Mouse (Mus musculus): ENCODE measurements at regions not wholly inside any gene's neighbourhood (a gene's known extent, or its start where the extent isn't known, plus 50 kb on each side); places are given as distances from the start of the nearest gene placed in this dataset.

DNA sequence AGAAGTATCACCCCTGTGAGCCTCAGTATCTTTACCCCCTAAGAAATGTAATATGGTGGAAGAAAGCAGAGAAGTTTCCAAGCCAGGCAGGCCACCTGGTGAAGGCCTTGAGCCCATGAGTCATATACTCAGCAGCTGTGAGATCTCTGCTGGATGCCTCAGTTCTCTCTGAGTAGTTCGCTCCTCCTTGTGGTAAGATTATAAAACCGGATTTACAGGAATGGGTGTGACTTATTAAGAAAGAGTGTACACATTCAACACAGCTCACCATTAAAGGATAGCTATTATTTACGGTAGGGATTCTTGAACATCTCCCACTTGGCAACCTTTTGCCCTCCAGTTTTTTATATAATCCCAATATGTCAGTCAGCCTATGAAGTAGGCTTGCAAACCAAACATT, 165.2 kb upstream of the Chl1 start:
- no peak for ATAC-seq (replicated peaks; ENCODE audit: low FRiP score)

DNA sequence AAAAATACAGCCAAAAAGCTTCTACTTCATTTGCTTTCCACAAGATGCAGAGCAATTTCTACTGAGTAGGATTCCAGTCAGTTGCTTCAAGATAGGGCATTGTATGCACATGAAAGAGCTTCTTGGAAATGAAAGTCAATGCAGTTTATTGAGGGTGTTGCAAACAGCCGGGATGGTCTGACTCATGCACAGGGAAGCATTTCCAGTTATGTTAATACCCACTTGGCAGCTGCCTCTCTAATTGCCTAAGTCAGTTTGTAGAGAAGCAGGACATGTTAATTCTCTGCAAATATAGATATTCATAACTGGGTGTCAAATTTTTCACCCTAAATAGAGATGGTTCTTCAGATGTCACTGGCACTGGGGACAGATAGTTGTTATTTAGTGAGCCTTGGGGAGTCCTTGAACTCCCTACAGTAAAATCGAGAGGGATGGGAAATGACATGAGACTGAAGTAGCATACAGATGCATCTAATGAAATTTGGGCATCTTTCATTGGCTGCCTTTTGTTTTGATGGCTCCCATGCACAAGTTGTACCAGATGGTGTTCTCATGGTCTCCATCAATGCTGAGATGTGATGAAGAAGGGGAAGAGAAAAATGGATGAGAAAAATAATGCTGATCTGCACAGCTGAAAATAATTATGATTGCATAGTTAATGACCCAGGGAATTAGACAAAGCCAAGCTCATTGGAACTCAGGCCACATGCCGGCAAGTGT, 157.8 kb upstream of the Chl1 start:
- ATAC-seq (replicated peaks; ENCODE audit: low FRiP score) (no peak), DNase-seq (ENCODE audit: low spot score) (no peak)
- Histone ChIP-seq H3K4me2 (no peak overlapping the region), H3K9me3 (ENCODE audit: control insufficient read depth, low read length) (no peaks in the 10 kb centered on the region), H3K36me3 (ENCODE audit: control insufficient read depth, insufficient read depth, low read length) (no peaks in the 10 kb centered on the region), H3K9ac (ENCODE audit: low read depth, low read length) (no peak overlapping the region), H3K27me3 (replicated peaks; ENCODE audit: control insufficient read depth, insufficient read depth, low read length) (no peaks in the 10 kb centered on the region), H3K4me3 (ENCODE audit: low read depth, low read length) (no peak overlapping the region), H3K4me1 (replicated peaks; ENCODE audit: control insufficient read depth, insufficient read depth, low read length) (no peaks in the 10 kb centered on the region), H3K27ac (ENCODE audit: low read depth, low read length) (no peak overlapping the region)
- 76% methylated on average over 3 of the region's 3 CpGs for WGBS

More for the DNA sequence above, 165.2 kb upstream of the Chl1 start:
- Histone ChIP-seq H3K4me3 (ENCODE audit: low read depth, low read length) (no peak overlapping the region), H3K4me2 (no peak overlapping the region), H3K9ac (ENCODE audit: low read depth, low read length) (no peak overlapping the region), H3K9me3 (ENCODE audit: control insufficient read depth, low read length) (no peaks in the 10 kb centered on the region), H3K36me3 (ENCODE audit: control insufficient read depth, insufficient read depth, low read length) (no peaks in the 10 kb centered on the region), H3K27me3 (replicated peaks; ENCODE audit: control insufficient read depth, insufficient read depth, low read length) (no peaks in the 10 kb centered on the region), H3K27ac (ENCODE audit: low read depth, low read length) (no peak overlapping the region), H3K4me1 (replicated peaks; ENCODE audit: control insufficient read depth, insufficient read depth, low read length) (no peaks in the 10 kb centered on the region)
- DNase-seq (ENCODE audit: low spot score): no peak
- 77% methylated on average over 3 of the region's 3 CpGs for whole genome bisulfite sequencing

DNA sequence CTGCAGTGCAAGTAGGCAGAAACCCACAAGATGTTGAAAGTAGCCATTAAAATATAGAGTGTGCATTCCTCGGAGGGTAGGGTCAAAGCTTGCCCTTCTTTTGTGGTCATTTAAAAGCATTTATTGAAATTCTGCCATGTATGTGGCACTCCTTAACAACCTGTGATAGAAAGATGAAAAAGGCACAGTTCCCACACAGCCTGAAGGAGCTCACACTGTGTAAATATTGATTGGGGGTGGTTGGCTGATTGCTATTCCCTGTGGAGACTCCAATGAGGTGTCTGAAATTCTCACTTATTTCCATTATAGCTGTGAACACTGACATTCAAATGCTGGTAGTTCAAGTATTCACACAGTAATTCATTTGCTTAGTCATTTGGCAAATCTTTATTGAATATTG, 157.0 kb upstream of the Chl1 start:
- WGBS: 79% methylated on average over 1 of the region's 1 CpGs
- no peaks in the 10 kb centered on the region for H3K9me3 ChIP-seq (ENCODE audit: control insufficient read depth, low read length)

GRCm38 (mm10) chr6:103366782-103367491, 143.4 kb upstream of the Chl1 start:
- Histone ChIP-seq H3K4me3 (ENCODE audit: low read depth, low read length) (no peak overlapping the region), H3K4me1 (replicated peaks; ENCODE audit: control insufficient read depth, insufficient read depth, low read length) (no peaks in the 10 kb centered on the region), H3K27ac (ENCODE audit: low read depth, low read length) (no peak overlapping the region), H3K9me3 (ENCODE audit: control insufficient read depth, low read length) (no peaks in the 10 kb centered on the region), H3K4me2 (no peak overlapping the region), H3K36me3 (ENCODE audit: control insufficient read depth, insufficient read depth, low read length) (no peaks in the 10 kb centered on the region), H3K27me3 (replicated peaks; ENCODE audit: control insufficient read depth, insufficient read depth, low read length) (no peaks in the 10 kb centered on the region), H3K9ac (ENCODE audit: low read depth, low read length) (no peak overlapping the region)
- ATAC-seq (replicated peaks; ENCODE audit: low FRiP score): no peak
- 78% methylated on average over 2 of the region's 2 CpGs for WGBS
- no peak for DNase-seq (ENCODE audit: low spot score)

More for the DNA sequence above, 157.0 kb upstream of the Chl1 start:
- no peak overlapping the region for H3K4me2 ChIP-seq
- H3K9ac ChIP-seq (ENCODE audit: low read depth, low read length): no peak overlapping the region
- H3K4me1 ChIP-seq (replicated peaks; ENCODE audit: control insufficient read depth, insufficient read depth, low read length): no peaks in the 10 kb centered on the region
- H3K4me3 ChIP-seq (ENCODE audit: low read depth, low read length): no peak overlapping the region
- no peak for ATAC-seq (replicated peaks; ENCODE audit: low FRiP score)
- H3K36me3 ChIP-seq (ENCODE audit: control insufficient read depth, insufficient read depth, low read length): no peaks in the 10 kb centered on the region
- H3K27ac ChIP-seq (ENCODE audit: low read depth, low read length): no peak overlapping the region
- no peaks in the 10 kb centered on the region for H3K27me3 ChIP-seq (replicated peaks; ENCODE audit: control insufficient read depth, insufficient read depth, low read length)
- DNase-seq (ENCODE audit: low spot score): no peak

- H3K4me1 ChIP-seq (replicated peaks; ENCODE audit: control insufficient read depth, insufficient read depth, low read length): no peaks in the 10 kb centered on the region
- H3K9ac ChIP-seq (ENCODE audit: low read depth, low read length): no peak overlapping the region
- DNase-seq (ENCODE audit: low spot score): no peak
- no peak for ATAC-seq (replicated peaks; ENCODE audit: low FRiP score)
- no peaks in the 10 kb centered on the region for H3K36me3 ChIP-seq (ENCODE audit: control insufficient read depth, insufficient read depth, low read length)
- H3K27me3 ChIP-seq (replicated peaks; ENCODE audit: control insufficient read depth, insufficient read depth, low read length): no peaks in the 10 kb centered on the region
- WGBS: 89% methylated on average over 7 of the region's 7 CpGs
- no peak overlapping the region for H3K27ac ChIP-seq (ENCODE audit: low read depth, low read length)
- H3K4me2 ChIP-seq: no peak overlapping the region
- no peak overlapping the region for H3K4me3 ChIP-seq (ENCODE audit: low read depth, low read length)
- no peaks in the 10 kb centered on the region for H3K9me3 ChIP-seq (ENCODE audit: control insufficient read depth, low read length)
Measured at GRCm38 (mm10) chr6:103374956-103375355, 135.4 kb upstream of the Chl1 start.

DNA sequence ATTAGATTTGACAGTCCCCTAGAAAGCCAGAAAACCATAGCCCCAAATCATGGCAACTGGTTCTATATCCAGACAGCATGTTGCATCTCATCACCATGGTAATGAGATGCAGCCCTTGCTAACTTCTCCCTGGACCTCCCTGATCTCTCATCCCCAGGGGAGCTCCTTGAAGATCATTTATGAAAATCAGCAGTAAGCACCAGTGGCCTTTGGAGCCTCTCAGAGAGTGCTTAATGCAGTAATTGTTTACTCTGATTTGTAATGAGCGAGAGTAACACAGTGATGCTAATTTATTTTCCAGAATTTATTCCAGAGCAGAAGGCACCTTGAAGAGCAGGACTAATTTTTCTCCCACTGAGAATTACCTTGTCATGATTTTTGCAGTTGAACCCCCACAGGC, 133.1 kb upstream of the Chl1 start:
- Histone ChIP-seq H3K4me2 (no peak overlapping the region), H3K27me3 (replicated peaks; ENCODE audit: control insufficient read depth, insufficient read depth, low read length) (no peaks in the 10 kb centered on the region), H3K9me3 (ENCODE audit: control insufficient read depth, low read length) (no peaks in the 10 kb centered on the region), H3K4me1 (replicated peaks; ENCODE audit: control insufficient read depth, insufficient read depth, low read length) (no peaks in the 10 kb centered on the region), H3K36me3 (ENCODE audit: control insufficient read depth, insufficient read depth, low read length) (no peaks in the 10 kb centered on the region), H3K4me3 (ENCODE audit: low read depth, low read length) (no peak overlapping the region), H3K9ac (ENCODE audit: low read depth, low read length) (no peak overlapping the region), H3K27ac (ENCODE audit: low read depth, low read length) (no peak overlapping the region)
- no peak for DNase-seq (ENCODE audit: low spot score)
- WGBS: 85% methylated on average over 1 of the region's 1 CpGs
- ATAC-seq (replicated peaks; ENCODE audit: low FRiP score): no peak

GRCm38 (mm10) chr6:103378047-103378446, 132.3 kb upstream of the Chl1 start:
- H3K9me3 ChIP-seq (ENCODE audit: control insufficient read depth, low read length): no peaks in the 10 kb centered on the region
- H3K4me1 ChIP-seq (replicated peaks; ENCODE audit: control insufficient read depth, insufficient read depth, low read length): no peaks in the 10 kb centered on the region
- ATAC-seq (replicated peaks; ENCODE audit: low FRiP score) (no peak), DNase-seq (ENCODE audit: low spot score) (no peak)
- H3K4me2 ChIP-seq: no peak overlapping the region
- H3K36me3 ChIP-seq (ENCODE audit: control insufficient read depth, insufficient read depth, low read length): no peaks in the 10 kb centered on the region
- no peaks in the 10 kb centered on the region for H3K27me3 ChIP-seq (replicated peaks; ENCODE audit: control insufficient read depth, insufficient read depth, low read length)
- no peak overlapping the region for H3K4me3 ChIP-seq (ENCODE audit: low read depth, low read length)
- H3K27ac ChIP-seq (ENCODE audit: low read depth, low read length): no peak overlapping the region
- no peak overlapping the region for H3K9ac ChIP-seq (ENCODE audit: low read depth, low read length)

GRCm38 (mm10) chr6:103381030-103381429, 129.4 kb upstream of the Chl1 start:
- no peak for DNase-seq (ENCODE audit: low spot score)
- Histone ChIP-seq H3K4me3 (ENCODE audit: low read depth, low read length) (no peak overlapping the region), H3K9me3 (ENCODE audit: control insufficient read depth, low read length) (no peaks in the 10 kb centered on the region)

DNA sequence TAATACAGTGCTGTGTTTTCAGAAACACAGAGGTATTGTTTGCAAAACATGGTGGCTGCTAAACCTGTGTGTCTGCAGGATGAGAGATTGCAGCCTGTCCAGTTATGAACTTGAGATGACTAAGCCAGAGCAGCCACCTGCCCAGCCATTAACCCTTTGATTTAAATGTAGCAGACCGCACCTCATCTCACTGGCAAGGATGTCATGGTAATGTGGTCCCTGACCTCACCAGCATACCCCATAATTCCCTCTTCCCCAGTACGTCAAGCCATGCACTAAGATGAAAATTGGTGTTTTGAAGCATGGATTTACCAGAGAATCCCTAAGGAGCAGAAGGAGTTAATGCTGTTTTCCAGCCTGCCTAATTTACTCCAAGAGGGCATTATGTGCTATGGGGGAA, 128.5 kb upstream of the Chl1 start:
- Histone ChIP-seq H3K27ac (ENCODE audit: low read depth, low read length) (no peak overlapping the region), H3K9me3 (ENCODE audit: control insufficient read depth, low read length) (no peaks in the 10 kb centered on the region), H3K4me3 (ENCODE audit: low read depth, low read length) (no peak overlapping the region), H3K36me3 (ENCODE audit: control insufficient read depth, insufficient read depth, low read length) (no peaks in the 10 kb centered on the region), H3K9ac (ENCODE audit: low read depth, low read length) (no peak overlapping the region), H3K27me3 (replicated peaks; ENCODE audit: control insufficient read depth, insufficient read depth, low read length) (no peaks in the 10 kb centered on the region), H3K4me1 (replicated peaks; ENCODE audit: control insufficient read depth, insufficient read depth, low read length) (no peaks in the 10 kb centered on the region), H3K4me2 (no peak overlapping the region)
- DNase-seq (ENCODE audit: low spot score) (no peak), ATAC-seq (replicated peaks; ENCODE audit: low FRiP score) (no peak)
- WGBS: 84% methylated on average over 2 of the region's 2 CpGs

More at GRCm38 (mm10) chr6:103381030-103381429, 129.4 kb upstream of the Chl1 start:
- ATAC-seq (replicated peaks; ENCODE audit: low FRiP score): no peak
- H3K27ac ChIP-seq (ENCODE audit: low read depth, low read length): no peak overlapping the region
- H3K4me2 ChIP-seq: no peak overlapping the region
- H3K9ac ChIP-seq (ENCODE audit: low read depth, low read length): no peak overlapping the region
- H3K4me1 ChIP-seq (replicated peaks; ENCODE audit: control insufficient read depth, insufficient read depth, low read length): no peaks in the 10 kb centered on the region
- 95% methylated on average over 1 of the region's 1 CpGs for WGBS
- H3K27me3 ChIP-seq (replicated peaks; ENCODE audit: control insufficient read depth, insufficient read depth, low read length): no peaks in the 10 kb centered on the region
- H3K36me3 ChIP-seq (ENCODE audit: control insufficient read depth, insufficient read depth, low read length): no peaks in the 10 kb centered on the region

Measured in liver, embryonic 11.5 days (tissue).